Mouse (Mus musculus): ENCODE measurements at regions not wholly inside any gene's neighbourhood (a gene's known extent, or its start where the extent isn't known, plus 50 kb on each side); places are given as distances from the start of the nearest gene placed in this dataset.

DNA sequence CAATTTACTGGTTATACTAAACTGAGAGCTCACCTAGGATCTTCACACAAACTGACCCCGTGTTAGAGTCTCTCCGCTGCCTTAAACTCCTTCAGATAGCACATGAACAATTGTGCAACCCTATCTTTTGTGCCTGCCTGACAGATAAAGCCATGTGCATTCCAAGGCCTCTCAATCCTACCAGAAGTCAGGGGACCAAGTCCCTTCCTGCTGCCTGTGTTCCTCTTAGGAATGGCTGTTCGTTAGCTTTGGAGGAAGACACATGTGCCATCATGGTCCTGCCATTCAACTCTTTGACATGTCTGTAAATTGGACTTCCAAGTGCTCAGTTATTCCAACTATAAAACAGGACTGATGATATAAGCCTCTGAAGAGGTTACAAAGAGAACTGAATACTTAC lies 161.4 kb upstream of the Cpeb2 start:
- DNase-seq (ENCODE audit: low spot score) (no peak), ATAC-seq (replicated peaks; ENCODE audit: low FRiP score, low TSS enrichment, low read depth) (no peak)
- 96% methylated on average over 3 of the region's 3 CpGs for WGBS

DNA sequence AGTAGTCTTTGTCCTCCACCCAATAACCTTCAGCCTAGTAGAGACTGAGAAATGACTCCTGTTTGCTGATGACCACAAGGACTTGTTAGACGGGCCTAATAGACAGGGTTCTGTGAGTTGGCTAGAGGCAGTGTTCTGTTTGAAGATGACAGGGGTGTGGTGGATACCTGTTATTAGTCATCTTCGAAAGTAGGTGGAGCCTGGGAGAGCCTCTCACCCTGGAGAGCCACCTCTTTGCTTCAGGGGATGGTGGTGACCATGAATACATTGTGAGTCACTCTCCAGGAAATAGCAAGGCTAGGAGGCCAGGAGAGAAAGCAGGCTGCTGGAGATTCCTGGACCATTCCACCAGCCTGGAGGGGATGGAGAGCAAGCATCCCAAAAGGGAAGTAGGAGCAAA lies 160.6 kb upstream of the Cpeb2 start:
- no peaks in the 10 kb centered on the region for H3K4me1 ChIP-seq (replicated peaks; ENCODE audit: control insufficient read depth, insufficient read depth, low read length)
- no peak overlapping the region for H3K27ac ChIP-seq (ENCODE audit: low read depth)
- no peaks in the 10 kb centered on the region for H3K9me3 ChIP-seq (ENCODE audit: control insufficient read depth, low read length)
- no peaks in the 10 kb centered on the region for H3K27me3 ChIP-seq (replicated peaks; ENCODE audit: control insufficient read depth, insufficient read depth, low read length)
- H3K4me3 ChIP-seq (ENCODE audit: low read depth, low read length) = no peak overlapping the region
- no peak for DNase-seq (ENCODE audit: low spot score)
- 69% methylated on average over 2 of the region's 2 CpGs for WGBS
- ATAC-seq (replicated peaks; ENCODE audit: low FRiP score, low TSS enrichment, low read depth) = no peak
- no peaks in the 10 kb centered on the region for H3K36me3 ChIP-seq (ENCODE audit: control insufficient read depth, insufficient read depth, low read length)
- H3K9ac ChIP-seq (ENCODE audit: low read length) = no peak overlapping the region
- H3K4me2 ChIP-seq (ENCODE audit: low read length) = no peak overlapping the region

More for the DNA sequence above, 161.4 kb upstream of the Cpeb2 start:
- H3K4me2 ChIP-seq (ENCODE audit: low read length) = no peak overlapping the region
- no peak overlapping the region for H3K4me3 ChIP-seq (ENCODE audit: low read depth, low read length)
- H3K36me3 ChIP-seq (ENCODE audit: control insufficient read depth, insufficient read depth, low read length) = no peaks in the 10 kb centered on the region
- no peaks in the 10 kb centered on the region for H3K27me3 ChIP-seq (replicated peaks; ENCODE audit: control insufficient read depth, insufficient read depth, low read length)
- H3K27ac ChIP-seq (ENCODE audit: low read depth) = no peak overlapping the region
- H3K4me1 ChIP-seq (replicated peaks; ENCODE audit: control insufficient read depth, insufficient read depth, low read length) = no peaks in the 10 kb centered on the region
- no peaks in the 10 kb centered on the region for H3K9me3 ChIP-seq (ENCODE audit: control insufficient read depth, low read length)
- no peak overlapping the region for H3K9ac ChIP-seq (ENCODE audit: low read length)

DNA sequence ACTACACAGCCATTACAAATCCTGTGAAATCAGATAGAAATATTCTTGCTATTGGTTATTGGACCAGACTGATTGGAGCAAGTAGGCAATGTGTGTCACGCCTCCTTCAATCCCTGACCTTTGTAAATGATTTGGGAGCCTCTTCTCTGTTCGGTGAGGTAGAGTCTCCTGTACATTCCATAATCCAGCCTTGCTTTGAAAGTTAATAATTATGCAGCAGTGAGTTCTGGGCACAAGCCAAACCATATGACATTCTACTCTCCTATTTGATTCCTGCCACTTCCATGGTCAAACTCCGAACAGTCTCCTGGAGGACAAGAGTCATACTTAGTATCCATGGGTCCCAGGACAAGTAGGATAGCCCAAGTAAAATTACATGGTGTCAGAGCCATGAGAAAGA lies 158.4 kb upstream of the Cpeb2 start:
- 82% methylated on average over 3 of the region's 3 CpGs for WGBS
- no peak overlapping the region for H3K4me3 ChIP-seq (ENCODE audit: low read depth, low read length)
- no peak overlapping the region for H3K4me2 ChIP-seq (ENCODE audit: low read length)
- no peak overlapping the region for H3K27ac ChIP-seq (ENCODE audit: low read depth)
- H3K4me1 ChIP-seq (replicated peaks; ENCODE audit: control insufficient read depth, insufficient read depth, low read length) = no peaks in the 10 kb centered on the region
- no peaks in the 10 kb centered on the region for H3K9me3 ChIP-seq (ENCODE audit: control insufficient read depth, low read length)
- ATAC-seq (replicated peaks; ENCODE audit: low FRiP score, low TSS enrichment, low read depth) (no peak), DNase-seq (ENCODE audit: low spot score) (no peak)
- H3K27me3 ChIP-seq (replicated peaks; ENCODE audit: control insufficient read depth, insufficient read depth, low read length) = no peaks in the 10 kb centered on the region
- H3K9ac ChIP-seq (ENCODE audit: low read length) = no peak overlapping the region
- no peaks in the 10 kb centered on the region for H3K36me3 ChIP-seq (ENCODE audit: control insufficient read depth, insufficient read depth, low read length)

DNA sequence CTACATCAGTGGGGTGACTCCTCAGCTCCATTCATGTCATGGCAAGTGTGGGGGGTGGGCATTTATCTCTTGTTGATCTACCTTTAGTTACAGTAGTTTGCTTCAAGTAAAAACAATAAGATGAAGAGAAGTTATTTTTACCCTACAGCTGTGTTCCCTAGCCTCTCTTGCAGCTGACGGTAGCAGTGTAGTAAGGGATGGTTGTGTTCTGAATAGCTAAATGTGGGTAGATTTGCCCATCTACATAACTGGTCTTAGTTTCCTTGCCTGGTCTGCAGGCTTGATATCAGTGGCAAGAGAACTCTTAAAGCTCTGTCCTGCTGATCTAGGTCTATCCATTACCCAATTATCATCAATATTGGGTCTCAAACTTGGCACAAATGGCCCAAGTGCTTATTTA lies 152.7 kb upstream of the Cpeb2 start:
- Histone ChIP-seq H3K36me3 (ENCODE audit: control insufficient read depth, insufficient read depth, low read length) (no peaks in the 10 kb centered on the region), H3K9me3 (ENCODE audit: control insufficient read depth, low read length) (no peaks in the 10 kb centered on the region), H3K9ac (ENCODE audit: low read length) (no peak overlapping the region), H3K4me3 (ENCODE audit: low read depth, low read length) (no peak overlapping the region), H3K27me3 (replicated peaks; ENCODE audit: control insufficient read depth, insufficient read depth, low read length) (no peaks in the 10 kb centered on the region), H3K27ac (ENCODE audit: low read depth) (no peak overlapping the region), H3K4me2 (ENCODE audit: low read length) (no peak overlapping the region), H3K4me1 (replicated peaks; ENCODE audit: control insufficient read depth, insufficient read depth, low read length) (peaks cover 5% of the 10 kb centered on the region; the same call in 1 of the 2 replicates)
- no peak for ATAC-seq (replicated peaks; ENCODE audit: low FRiP score, low TSS enrichment, low read depth)
- no peak for DNase-seq (ENCODE audit: low spot score)
- 86% methylated on average over 1 of the region's 1 CpGs for WGBS

DNA sequence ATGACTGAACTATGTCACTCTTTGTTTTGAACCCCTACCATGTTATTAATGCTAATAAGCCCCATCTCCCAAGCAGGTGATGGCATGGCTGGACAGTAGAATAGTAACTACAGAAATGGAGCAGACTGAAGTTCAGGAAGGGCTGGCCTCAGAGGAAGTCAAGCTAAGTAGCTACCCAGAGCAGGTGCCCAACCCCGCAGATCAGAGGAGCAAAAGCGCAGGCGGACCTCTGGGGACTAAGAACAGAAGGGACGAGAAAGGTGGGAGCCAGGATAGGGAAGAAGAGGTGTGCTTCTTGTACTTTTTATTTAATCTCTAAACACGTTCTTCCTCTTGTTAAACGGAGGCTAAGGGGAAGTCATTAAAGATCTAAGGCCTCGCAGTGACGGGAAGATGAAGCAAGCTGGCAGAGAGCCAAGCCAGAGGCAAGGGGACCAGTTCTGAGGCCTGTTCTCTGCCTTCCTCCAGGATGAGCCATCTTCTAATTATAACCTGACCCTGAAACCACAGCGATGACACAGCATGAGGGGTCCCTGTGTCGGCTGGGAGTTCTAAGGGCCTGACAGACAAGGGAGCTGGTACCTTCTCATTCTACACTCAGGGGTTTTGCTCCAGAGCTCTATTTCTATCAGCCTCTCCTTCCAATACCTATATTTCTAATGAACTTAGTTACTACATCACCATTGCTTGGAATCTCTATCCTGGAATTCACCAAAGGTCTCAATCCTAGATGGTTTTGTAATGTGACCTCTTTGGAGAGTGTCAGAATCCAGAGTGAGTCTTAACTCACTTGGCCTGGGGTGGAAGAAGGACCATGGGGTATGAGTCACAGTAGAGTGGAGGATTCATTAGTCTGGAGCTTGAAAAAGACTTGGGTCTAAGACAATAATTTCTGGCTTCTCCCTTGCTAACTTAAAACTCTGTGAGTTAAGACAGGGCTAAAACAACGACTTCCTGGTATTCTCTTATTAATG lies 151.1 kb upstream of the Cpeb2 start:
- no peaks in the 10 kb centered on the region for H3K36me3 ChIP-seq (ENCODE audit: control insufficient read depth, insufficient read depth, low read length)
- no peak for DNase-seq (ENCODE audit: low spot score)
- no peak overlapping the region for H3K4me2 ChIP-seq (ENCODE audit: low read length)
- no peaks in the 10 kb centered on the region for H3K27me3 ChIP-seq (replicated peaks; ENCODE audit: control insufficient read depth, insufficient read depth, low read length)
- no peak overlapping the region for H3K27ac ChIP-seq (ENCODE audit: low read depth)
- 52% methylated on average over 11 of the region's 11 CpGs for WGBS
- ATAC-seq (replicated peaks; ENCODE audit: low FRiP score, low TSS enrichment, low read depth) = no peak
- no peak overlapping the region for H3K4me3 ChIP-seq (ENCODE audit: low read depth, low read length)
- H3K9ac ChIP-seq (ENCODE audit: low read length) = no peak overlapping the region
- H3K4me1 ChIP-seq (replicated peaks; ENCODE audit: control insufficient read depth, insufficient read depth, low read length) = peaks cover 5% of the 10 kb centered on the region; the same call in 1 of the 2 replicates
- no peaks in the 10 kb centered on the region for H3K9me3 ChIP-seq (ENCODE audit: control insufficient read depth, low read length)

DNA sequence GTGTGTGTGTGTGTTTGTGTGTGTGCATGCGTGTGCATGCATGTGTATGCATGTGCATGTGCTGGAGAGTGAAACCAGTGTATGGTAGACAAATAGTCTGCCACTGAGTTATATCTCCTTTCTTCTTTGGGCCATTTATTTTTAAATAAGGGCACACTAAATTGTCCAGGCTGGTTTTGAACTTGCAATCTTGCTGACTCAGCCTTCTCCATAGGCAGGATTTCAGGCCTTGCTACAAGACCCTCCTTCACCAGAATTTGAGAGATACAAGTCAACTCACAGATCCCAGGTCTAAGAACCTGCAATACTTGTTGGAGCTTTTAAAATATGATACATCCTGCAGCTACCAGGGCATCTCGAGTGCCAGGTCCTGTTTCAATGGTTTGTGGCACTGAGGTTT lies 145.9 kb upstream of the Cpeb2 start:
- Histone ChIP-seq H3K4me2 (ENCODE audit: low read length) (no peak overlapping the region), H3K9me3 (ENCODE audit: control insufficient read depth, low read length) (no peaks in the 10 kb centered on the region), H3K27ac (ENCODE audit: low read depth) (no peak overlapping the region), H3K27me3 (replicated peaks; ENCODE audit: control insufficient read depth, insufficient read depth, low read length) (no peaks in the 10 kb centered on the region), H3K9ac (ENCODE audit: low read length) (no peak overlapping the region), H3K4me3 (ENCODE audit: low read depth, low read length) (no peak overlapping the region), H3K4me1 (replicated peaks; ENCODE audit: control insufficient read depth, insufficient read depth, low read length) (no peaks in the 10 kb centered on the region), H3K36me3 (ENCODE audit: control insufficient read depth, insufficient read depth, low read length) (no peaks in the 10 kb centered on the region)
- WGBS = 79% methylated on average over 2 of the region's 2 CpGs
- ATAC-seq (replicated peaks; ENCODE audit: low FRiP score, low TSS enrichment, low read depth) = no peak
- no peak for DNase-seq (ENCODE audit: low spot score)

DNA sequence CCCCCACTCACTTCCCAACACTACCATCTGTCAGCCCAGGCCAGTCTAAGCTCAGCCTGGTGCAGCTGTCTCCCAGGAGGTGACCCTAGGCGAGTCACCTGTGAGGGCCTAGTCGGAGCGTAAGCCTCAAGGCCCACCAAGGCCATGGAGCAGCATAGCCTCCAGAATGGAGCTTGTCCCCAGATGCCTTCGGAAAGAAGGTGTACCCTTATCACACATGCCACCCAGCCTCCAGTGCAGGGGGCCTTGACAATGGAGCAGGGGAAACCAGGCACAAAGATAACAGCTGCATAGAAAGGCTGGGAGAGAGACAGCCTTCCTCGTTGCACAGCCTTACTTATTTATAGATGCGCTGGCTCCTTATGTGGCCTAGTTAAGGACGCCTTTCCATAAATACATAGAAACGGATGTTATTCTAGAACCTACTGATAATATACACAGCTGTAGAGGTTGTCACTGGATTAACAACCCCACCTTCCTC lies 145.0 kb upstream of the Cpeb2 start:
- no peaks in the 10 kb centered on the region for H3K27me3 ChIP-seq (replicated peaks; ENCODE audit: control insufficient read depth, insufficient read depth, low read length)
- H3K4me3 ChIP-seq (ENCODE audit: low read depth, low read length) = no peak overlapping the region
- H3K4me2 ChIP-seq (ENCODE audit: low read length) = no peak overlapping the region
- H3K9me3 ChIP-seq (ENCODE audit: control insufficient read depth, low read length) = no peaks in the 10 kb centered on the region
- peak overlapping the region; percentile 14; the same call in 1 of the 2 replicates for H3K27ac ChIP-seq (ENCODE audit: low read depth)
- H3K9ac ChIP-seq (ENCODE audit: low read length) = no peak overlapping the region
- DNase-seq (ENCODE audit: low spot score) = no peak
- H3K36me3 ChIP-seq (ENCODE audit: control insufficient read depth, insufficient read depth, low read length) = no peaks in the 10 kb centered on the region
- 64% methylated on average over 8 of the region's 8 CpGs for WGBS
- no peaks in the 10 kb centered on the region for H3K4me1 ChIP-seq (replicated peaks; ENCODE audit: control insufficient read depth, insufficient read depth, low read length)
- peak; percentile 50; the same call in 1 of the 2 replicates for ATAC-seq (replicated peaks; ENCODE audit: low FRiP score, low TSS enrichment, low read depth)

DNA sequence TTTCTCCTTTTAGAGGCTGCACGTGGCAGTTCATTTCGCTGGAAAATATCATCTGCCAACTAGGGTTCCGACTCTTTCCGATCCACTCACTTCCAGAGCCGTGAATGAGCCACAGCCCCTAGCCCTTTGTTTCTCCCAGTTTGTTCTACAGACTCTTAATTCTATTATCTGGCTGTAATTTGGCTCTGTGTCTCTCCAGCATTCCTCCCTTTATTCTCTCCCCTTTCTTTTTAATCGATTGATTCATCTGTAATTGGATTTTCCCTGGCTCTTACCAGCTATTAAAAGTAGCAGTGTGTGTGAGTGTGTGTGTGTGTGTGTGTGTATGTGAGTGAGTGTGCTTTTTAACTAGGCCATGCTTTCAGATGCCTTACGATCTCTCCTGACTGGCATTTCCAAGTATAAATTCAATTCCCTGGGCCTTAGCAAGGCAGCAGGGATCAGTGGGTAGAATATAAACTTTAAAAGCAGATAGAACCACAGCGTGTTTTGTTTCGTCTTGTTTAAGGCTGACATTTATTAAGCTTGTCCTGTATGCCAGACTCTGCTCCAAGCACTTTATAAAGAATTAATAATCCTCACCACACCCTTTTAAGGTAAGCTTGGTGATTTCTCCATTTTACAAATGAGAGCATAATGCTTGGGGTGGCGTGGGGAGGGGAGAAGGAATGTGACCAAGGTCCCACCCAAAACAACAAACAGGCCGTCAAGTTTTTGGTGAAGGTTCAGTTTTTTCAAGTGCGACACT lies 144.1 kb upstream of the Cpeb2 start:
- DNase-seq (ENCODE audit: low spot score) (no peak), ATAC-seq (replicated peaks; ENCODE audit: low FRiP score, low TSS enrichment, low read depth) (no peak)
- H3K27me3 ChIP-seq (replicated peaks; ENCODE audit: control insufficient read depth, insufficient read depth, low read length) = no peaks in the 10 kb centered on the region
- 66% methylated on average over 12 of the region's 12 CpGs for WGBS
- no peak overlapping the region for H3K4me3 ChIP-seq (ENCODE audit: low read depth, low read length)
- H3K4me2 ChIP-seq (ENCODE audit: low read length) = no peak overlapping the region
- H3K9ac ChIP-seq (ENCODE audit: low read length) = no peak overlapping the region
- H3K9me3 ChIP-seq (ENCODE audit: control insufficient read depth, low read length) = no peaks in the 10 kb centered on the region
- no peak overlapping the region for H3K27ac ChIP-seq (ENCODE audit: low read depth)
- H3K36me3 ChIP-seq (ENCODE audit: control insufficient read depth, insufficient read depth, low read length) = no peaks in the 10 kb centered on the region
- no peaks in the 10 kb centered on the region for H3K4me1 ChIP-seq (replicated peaks; ENCODE audit: control insufficient read depth, insufficient read depth, low read length)

Data from intestine, embryonic 14.5 days (tissue).